Mouse (Mus musculus) kidney, postnatal 36 days (tissue): ENCODE measurements around the gene Dlgap4.
"Not testable (repeated sequence)": the region's sequence is repeated elsewhere in the genome, so short reads cannot be mapped to it uniquely, and the experiment has no call there.

Source experiments
- DNase-seq, 2 experiments: peaks; one replicate each; pipeline ENCODE4 v3.0.0; 2021 to 2022; ENCODE audit warnings: mixed read lengths in 2 of 2

Gene Dlgap4

DNA sequence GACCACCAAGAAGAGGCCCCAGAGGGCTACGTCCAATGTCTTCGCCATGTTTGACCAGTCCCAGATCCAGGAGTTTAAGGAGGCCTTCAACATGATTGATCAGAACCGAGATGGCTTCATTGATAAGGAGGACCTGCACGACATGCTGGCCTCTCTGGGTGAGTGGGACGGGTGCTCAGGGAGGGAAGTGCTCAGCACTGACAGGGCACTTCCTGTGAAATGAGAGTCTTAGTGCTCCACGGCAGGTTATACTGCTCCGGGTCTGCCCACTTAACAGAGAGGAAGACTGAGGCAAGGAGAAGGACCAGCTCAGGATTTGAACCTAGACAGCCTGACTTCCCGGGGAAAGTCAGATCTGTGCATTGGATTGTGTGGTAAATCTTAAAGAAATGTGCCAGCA is 165.1 kb downstream of the Dlgap4 start:
- no peak for DNase-seq

DNA sequence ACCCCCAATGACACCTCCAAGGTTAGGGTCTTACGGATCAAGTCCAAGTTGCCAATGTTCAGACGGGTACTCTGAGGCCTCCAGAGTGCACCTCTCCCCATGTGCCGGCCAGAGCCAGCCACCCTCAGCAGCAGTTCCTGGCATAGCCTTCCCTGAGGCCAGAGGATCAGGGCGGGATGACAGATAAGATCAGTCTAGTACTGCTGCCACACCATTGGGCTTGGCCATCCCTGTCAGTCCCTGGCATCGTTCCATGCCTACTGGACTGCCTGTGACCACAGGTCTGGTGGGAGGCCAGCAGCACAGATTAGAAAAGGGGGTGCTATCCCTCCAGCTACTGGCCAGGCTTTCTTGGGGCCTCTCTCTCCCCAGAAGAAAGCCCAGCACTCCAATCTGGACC is 165.5 kb downstream of the Dlgap4 start:
- no peak for DNase-seq

DNA sequence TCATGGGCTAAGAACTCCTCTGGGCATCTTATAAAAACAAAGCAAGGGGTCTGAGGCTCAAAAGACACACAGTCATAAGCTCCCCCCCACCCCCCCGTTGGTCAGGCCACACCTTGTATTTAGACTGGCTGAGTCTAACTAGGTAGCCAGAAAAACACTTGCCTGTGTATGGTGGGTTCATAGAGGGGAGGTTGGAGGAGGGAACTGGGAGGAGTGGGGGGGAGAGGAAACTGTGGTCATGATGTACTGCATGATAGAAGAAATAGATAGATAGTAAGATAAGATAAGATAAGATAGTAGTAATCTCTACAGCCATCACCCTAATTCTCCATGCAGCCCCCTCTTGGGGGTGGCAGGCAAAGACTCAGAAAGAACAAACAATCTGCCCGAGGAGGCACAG is 166.0 kb downstream of the Dlgap4 start:
- DNase-seq, result no peak

DNA sequence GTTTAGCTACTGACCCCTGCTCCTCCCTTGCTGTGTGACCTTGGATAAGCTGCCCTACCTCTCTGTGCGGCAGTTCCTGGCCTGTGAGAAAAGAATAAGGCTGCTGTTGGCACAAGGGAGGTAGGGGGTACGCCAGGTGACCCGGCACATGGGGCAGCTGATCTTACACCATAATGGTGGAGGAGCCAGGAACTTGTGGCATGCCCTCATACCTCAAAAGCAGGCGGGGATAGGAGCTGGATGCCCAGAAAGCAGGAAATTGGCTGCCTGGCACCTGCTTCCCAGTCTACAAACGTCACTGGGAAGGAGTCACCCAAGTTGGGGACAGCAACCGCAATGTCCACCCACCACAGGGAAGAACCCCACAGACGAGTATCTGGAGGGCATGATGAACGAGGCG is 166.6 kb downstream of the Dlgap4 start:
- DNase-seq, result no peak

DNA sequence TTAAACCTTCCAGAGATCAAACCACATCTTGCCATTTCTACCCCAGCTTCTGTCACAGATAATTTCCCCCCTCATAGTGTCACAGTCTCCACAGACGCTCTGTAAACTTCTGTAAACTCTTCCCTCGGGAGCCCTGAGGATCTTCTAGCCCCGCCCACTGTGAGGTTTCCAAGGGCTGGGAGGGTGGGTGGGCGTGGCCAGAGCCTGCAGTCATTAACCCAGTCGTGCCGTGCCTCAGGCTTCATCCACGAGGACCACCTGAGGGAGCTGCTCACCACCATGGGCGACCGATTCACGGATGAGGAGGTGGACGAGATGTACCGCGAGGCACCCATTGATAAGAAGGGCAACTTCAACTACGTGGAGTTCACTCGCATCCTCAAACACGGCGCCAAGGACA is 167.2 kb downstream of the Dlgap4 start:
- DNase-seq, result peak in 1 of 2 experiments; percentile 55

DNA sequence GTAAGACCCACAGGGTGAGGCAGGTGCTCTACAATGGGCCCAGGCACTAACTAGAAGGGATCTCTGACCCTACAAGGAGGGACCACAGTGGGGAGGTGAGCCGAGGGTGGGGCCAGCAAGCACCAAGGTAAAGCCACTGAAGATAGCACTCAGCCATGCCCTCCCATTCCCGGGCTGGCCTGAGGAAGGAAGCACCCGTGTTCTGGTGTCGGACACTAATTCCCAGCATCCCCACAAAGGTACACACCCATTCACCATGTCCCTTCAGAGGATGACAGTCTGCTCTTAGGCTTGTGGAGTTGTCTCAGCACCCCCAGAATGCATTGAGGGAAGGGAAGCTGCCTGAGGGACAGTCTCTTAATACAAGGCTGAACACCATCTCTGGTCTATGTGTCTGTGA is 167.8 kb downstream of the Dlgap4 start:
- DNase-seq, result no peak

DNA sequence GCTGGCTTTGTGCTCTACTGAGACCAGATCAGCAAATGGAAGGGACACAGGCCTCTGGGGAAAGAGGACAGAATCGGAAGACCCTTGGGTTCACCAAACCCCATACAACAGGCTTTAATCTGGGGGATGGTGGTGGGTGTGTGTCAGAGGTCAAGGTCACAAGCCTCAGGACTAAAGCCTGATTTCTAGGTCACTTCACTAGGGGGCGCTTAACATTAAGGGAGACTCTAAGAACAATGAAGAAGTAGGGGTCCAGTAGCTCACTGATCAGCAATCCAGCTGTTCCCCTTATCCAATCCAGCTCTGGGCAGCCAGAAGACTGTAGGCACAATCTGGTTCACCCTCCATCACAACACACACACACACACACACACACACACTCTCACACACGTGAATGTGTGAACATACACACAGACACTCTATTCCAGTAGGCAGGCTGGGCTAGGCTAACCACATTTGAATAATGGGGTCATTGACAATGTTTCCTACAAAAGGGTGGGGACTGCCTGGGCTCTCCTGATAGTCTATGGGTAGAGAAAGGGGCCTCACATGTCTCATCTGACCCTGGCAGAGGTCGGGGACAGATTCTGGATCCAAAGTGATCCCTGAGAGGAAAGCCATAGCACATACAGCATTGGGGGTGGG is 168.5 kb downstream of the Dlgap4 start:
- DNase-seq, result no peak

DNA sequence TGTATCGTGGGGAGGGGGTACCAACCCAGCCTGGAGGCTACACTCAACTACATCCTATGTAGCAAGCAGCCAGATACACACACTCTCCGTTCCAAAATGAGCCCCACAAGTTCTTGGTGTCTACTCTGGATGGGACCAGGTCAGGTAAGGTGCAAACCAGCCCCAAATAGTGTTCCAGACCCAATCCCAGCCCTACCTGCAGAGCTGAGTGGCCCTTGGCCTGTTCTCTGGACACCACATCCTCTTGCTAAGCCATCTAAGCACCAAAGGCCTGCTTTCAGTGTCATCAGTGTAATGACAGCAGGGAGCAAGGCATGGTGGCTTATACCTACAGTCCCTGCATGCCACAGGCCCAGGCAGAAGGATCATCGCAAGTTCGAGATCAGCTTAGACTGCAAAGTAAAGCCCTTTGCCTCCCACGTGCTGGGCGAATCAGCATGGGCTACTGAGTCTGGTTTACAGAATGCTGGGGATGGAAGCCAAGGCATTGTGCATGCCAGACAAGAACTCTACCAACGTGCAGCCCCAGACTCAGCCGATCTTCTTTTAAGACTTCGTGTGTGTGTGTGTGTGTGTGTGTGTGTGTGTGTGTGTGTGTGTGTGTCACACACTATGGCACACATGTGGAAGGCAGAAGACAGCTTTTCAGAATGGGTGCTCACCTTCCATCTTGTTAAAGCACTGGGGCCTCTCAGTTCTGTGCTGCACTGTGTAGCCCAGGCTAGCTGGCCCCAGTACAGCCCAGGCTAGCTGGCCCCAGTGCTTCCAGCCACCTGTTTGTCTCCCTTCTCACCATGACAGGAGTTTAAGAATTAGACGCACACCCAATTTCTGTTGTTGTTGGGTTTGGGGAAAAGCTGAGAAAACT is 169.2 kb downstream of the Dlgap4 start:
- no peak for DNase-seq

DNA sequence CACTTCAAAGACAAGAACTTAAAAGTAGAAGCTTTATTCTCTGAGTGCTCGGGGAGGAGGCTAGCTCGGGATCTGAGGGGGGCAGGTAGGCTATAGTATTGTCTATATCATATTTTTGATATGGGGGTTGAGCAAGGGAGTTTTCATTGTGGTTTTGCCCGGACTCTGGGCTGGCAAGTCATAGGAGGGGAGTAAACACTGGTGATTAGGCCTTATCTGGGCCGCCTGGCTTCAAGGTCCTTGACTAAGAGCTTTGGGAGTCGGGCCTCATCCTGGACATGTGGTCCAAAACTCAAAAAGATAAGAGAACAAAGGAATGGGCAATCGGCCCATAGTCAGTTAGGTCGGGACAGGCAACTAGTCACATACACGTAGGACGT is 169.8 kb downstream of the Dlgap4 start:
- DNase-seq, result no peak

DNA sequence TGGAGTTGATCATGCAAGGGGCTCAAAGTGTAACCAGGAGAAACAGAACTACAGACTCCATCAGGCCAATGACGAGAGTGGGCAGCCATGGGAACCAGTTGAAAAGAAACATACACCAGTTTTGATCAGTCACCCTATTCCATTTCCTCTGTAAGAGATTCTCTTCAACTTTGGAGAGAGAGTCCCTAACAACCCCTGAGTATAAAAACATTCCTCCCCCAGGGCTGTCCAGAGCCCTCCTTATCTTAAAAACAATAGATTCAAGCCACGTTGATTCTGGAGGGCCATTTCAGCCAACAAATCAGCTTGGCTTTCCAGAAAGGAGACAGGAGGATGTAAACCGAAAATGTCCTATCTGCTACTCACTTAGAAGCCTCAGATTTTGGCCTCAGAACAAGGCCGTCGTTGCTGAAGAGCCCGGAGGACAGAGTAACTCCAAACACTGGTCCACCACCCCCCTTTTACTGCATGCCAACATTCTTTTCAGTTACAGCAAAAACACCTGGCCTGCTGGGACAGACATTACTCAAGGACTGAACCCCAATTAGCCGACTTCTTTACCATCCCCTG is 170.6 kb downstream of the Dlgap4 start:
- DNase-seq, result no peak

DNA sequence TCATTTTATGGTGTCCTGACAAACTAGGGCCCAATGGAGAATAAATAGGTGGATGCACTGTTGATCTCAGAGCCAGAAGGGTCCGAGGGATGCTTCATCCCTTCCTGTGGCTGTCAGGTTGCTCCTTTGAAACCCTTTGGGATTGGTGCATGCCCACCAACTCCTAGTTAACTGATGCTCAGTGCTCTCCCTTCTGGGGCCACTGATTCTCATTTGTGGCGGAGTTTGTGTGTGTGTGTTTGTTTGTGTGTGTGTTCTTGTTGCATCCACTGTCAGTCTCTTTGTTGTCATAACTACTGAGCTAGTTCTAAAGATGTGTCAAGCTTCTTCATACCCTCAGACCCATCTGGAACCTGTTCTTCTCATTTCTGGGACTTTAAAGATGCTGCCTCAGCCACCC is 171.4 kb downstream of the Dlgap4 start:
- DNase-seq, result no peak

DNA sequence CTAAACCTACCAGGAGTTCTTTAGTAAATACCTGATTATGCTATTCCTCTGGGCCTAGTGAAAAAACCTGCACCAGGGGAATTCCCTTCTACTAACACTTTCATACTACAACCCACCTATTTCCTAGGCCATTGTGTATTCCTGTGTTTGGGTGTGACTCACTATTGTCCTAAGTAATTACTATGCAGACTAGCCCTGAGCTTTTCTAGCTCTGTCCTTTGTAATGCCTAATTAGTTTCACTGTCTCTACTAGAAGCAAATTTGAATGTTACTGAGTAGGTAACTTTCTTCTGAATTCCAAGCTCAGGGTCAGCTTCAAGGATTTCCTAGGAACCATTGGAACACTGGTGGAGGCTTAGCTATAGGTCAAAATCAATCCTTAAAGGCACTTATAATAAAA is 172.9 kb downstream of the Dlgap4 start:
- DNase-seq, result not testable (repeated sequence)

DNA sequence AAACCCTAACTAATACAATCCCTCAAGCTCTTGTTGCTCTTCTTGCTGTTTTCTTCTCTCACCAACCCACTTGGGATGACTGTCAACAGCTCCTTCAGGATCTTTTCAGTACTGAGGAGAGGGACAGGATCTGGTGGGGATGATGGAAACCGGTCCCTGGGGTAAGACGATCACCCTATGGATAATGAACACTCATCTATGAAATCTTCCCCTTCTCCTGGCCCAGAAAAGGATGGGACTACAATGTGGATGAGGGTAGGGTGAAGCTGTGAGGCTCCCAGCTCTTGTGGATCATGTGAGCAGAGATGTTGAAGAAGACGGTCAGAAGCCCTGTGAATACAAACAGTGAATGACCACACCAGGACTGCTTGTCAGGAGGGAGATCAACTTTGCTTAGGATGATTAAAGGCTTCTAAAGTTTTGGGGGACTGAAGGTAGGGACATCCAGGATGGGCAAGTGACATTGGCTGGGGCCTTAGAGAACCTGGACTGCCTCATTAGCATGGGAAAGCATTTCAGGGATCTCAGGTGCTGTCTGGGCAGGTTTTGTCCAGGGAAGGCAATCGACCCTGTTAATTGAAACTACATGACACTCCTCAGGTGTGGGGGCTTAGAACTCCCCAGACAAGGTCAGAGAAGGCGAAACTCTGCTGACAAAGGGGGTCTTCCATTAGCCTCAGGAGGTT is 173.7 kb downstream of the Dlgap4 start:
- no peak for DNase-seq

DNA sequence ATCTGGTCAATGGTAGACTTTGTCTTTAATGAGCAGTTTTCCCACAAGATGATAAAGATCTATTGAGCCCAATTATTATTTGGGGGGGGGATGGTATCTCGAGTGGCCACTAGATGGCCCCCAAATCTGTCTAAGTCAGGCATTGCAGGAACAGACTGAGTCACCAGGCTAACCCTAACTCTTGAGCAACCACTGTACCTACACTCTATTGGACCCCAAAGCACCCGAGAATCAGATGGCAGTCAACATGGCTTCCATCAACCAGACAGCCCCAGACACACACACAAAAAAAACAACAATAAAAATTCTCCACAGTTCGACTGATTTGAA is 174.2 kb downstream of the Dlgap4 start:
- DNase-seq, result peak in 1 of 2 experiments; percentile 32

DNA sequence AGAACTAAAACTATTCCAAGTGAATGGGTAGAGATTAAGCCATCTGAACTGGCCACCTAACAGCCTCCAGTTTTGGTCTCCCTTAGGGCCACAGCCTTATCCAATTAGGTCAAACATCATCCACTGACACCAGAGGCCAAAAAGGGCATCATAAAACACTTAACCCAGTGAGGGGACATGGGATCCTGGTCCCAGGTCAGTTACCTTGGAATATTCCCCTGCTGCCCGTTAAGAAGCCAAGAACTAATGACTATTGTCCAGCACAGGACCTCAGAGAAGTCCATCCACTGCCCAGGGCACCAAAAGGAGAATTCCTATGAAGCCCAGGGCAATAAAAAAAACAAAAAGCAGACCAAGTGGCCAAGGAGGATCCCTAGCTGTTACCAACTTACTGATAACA is 175.3 kb downstream of the Dlgap4 start:
- no peak for DNase-seq

DNA sequence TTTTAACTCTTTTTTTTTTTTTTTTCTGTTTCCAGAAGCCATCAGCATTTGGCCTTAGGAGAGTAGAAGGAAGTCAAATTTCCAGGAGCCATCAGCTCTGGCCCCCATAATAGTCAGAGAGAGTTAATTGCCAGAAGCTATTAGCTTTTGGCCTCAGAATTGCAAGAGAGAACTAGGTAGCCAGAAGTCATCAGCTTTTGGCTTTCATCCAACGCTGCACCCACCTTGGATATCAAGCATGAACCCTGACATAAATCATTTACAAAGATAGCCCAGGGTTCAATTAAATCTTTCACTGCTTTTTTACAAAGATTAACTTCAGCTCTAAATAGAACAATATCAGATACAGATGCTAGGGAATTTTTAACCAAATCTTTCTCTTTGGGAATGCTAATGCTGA is 185.0 kb downstream of the Dlgap4 start:
- DNase-seq, result peak; percentile 43 to 49

DNA sequence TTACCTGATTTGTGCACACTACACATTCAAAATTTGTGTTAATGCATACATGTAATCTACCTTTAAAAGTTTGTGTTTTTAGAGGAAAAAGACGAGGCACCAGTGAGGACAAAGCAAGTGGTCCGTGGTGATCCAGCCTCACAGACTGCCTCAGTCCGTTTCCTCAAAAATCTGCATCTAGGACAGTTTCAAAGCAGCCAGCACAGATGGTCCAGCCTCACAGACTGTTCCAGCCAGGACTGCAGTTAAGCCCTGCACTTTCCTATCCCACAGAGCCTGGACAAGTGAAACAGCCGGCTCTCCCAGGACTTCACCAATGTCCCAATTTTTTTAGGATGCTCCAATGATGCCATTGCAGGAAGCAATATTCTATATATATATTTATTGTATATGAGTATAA is 187.5 kb downstream of the Dlgap4 start:
- no peak for DNase-seq

DNA sequence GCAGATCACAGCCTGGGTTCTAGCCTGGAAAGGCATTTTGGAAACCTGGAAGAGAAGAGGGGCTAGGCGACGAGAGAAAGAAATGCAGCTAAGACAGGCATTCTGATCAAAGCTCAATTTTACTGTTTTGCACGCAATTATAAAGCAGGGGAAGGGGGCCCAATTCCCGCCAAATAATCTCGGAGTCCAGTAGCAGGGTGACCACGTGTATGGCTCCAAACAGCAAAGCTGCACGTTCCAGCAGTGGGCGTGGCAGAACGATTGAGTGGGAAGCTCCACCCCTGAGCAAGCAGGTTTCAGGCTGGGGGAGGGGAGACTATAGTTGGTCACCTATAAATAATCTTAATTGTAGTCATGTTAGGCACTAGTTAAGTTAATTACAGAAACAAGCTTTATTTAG is 188.6 kb downstream of the Dlgap4 start:
- DNase-seq, result peak in 1 of 2 experiments; percentile 21

DNA sequence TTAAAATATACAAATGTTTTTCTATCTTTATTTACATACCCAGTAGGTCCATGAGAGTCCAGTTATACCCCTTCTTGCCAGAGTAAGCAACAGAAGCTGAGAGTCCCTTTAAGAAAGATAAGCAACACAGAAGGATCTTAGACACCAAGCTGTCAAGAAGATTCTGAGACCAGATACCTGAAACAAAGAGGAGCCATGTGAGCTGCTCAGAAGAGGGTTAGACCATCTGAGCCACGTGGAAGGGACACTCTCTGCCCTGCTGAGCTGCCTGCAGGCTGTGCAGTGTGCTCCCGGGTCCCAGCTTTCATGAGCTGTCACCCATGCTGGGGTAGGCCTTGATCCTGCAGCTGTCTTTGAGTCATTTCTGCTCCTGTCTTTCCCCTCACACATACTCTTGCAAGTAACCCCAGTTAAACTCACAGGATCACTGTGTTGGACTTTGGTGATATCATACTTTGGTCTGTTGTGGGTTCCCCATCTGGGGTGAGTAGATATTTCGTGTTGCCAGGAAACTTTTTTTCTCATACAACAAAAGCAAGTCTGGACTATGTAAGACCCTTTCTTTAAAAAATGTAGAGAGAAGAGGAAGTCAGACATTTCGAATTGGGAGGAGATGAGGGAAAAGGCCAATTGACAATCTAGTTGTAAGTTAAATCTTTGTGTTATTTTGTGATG is 190.3 kb downstream of the Dlgap4 start:
- DNase-seq, result no peak

DNA sequence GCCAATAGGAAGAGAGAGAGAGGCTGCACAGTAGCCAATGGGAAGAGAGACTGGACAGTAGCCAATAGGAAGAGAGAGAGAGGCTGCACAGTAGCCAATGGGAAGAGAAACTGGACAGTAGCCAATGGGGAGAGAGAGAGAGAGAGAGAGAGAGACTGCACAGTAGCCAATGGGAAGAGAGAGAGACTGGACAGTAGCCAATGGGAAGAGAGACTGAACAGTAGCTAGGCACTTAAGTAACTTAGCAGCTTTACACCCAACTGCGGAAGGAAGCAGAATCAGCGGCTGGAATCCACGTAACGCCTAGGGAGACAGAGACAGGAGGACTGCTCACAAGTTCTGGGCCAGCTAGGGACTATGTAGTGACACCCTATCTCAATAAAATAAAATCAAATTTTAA is 191.1 kb downstream of the Dlgap4 start:
- no peak for DNase-seq

DNA sequence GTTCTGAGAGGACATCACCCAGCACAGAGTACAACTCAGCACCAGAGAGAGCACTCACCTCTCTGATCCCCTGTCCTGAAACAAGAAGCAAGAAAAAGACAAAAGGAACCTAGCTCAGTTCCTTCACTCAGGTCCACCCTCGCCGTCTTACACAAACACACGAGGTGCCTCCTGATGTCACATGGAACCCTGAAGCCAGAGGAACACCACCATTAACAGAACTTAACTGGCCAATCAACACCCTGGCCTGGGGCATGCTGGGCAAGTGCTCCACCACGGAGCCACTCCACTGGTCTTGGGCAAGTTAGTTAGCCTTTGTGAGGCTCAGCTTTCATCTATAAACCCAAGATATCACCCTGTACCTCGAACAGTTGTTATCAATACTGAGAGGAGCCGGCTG is 193.4 kb downstream of the Dlgap4 start:
- no peak for DNase-seq

DNA sequence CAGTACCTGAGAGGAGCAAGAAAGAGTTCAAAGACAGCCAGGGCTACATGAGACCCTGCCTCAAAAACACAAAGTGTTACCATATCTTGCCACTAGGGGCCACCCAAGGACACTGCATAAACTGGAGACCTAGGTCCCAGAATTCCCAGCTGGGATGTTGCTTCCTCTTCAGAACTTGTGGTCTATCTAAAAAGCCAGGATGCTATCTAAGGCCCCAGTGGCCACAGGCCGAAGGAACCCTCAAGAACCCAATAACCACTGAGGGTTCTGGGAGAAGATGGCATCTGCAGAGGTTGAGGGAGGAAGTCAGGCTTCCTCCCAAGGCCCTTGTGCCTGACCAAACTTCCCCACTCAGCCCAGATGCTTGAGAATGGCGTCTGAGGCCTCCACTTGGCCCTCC is 196.1 kb downstream of the Dlgap4 start:
- peak; percentile 67 to 84 for DNase-seq

DNA sequence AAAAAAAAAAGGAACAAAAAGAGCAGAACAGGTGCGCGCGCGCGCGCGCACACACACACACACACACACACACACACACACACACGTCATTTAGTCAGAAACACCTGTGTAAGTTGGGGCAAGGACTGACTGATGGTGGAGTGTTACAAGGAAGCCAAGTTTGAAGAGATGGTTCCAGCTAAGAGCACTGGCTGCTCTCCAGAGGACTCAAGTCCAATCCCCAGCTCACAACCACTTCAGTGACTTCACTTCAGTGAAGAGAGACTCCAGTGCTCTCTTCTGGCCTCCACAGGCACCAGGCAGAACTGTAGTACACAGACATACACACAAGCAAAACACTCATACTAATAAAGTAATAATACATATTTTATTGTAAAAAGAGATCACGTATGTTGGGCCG is 197.2 kb downstream of the Dlgap4 start:
- DNase-seq, result peak; percentile 24 to 59
